Mouse (Mus musculus): ENCODE measurements around the gene AY358078.
"Not testable (repeated sequence)": the region's sequence is repeated elsewhere in the genome, so short reads cannot be mapped to it uniquely, and the experiment has no call there.

AY358078 gene

GRCm38 (mm10) chr14:51799746-51800145 is at the start of gene AY358078:
Gene AY358078 (plus strand): TSS chr14:51800046.
- DNase-seq (ENCODE audit: low spot score in 2 of 2) = no peak

- DNase-seq (ENCODE audit: low spot score in 2 of 2) = no peak
These were observed 43.9 kb upstream of the AY358078 start for GRCm38 (mm10) chr14:51755944-51756343.

GRCm38 (mm10) chr14:51771378-51771777 is 28.5 kb upstream of the AY358078 start:
- not testable (repeated sequence) for DNase-seq (ENCODE audit: low spot score in 2 of 2)

GRCm38 (mm10) chr14:51773490-51773889 is 26.4 kb upstream of the AY358078 start, which contains the start of gene Ang4:
Gene Ang4 (minus strand): TSS chr14:51773590.
- DNase-seq (ENCODE audit: low spot score in 2 of 2) = no peak

GRCm38 (mm10) chr14:51777791-51778190 is 22.1 kb upstream of the AY358078 start:
- no peak for DNase-seq (ENCODE audit: low spot score in 2 of 2)

GRCm38 (mm10) chr14:51778865-51779481 is 20.9 kb upstream of the AY358078 start:
- DNase-seq (ENCODE audit: low spot score in 2 of 2) = no peak

GRCm38 (mm10) chr14:51786335-51786734 is 13.5 kb upstream of the AY358078 start:
- no peak for DNase-seq (ENCODE audit: low spot score in 2 of 2)

- DNase-seq (ENCODE audit: low spot score in 2 of 2) = no peak
These were observed 12.8 kb upstream of the AY358078 start for GRCm38 (mm10) chr14:51787061-51787460.

GRCm38 (mm10) chr14:51789196-51789595 is 10.7 kb upstream of the AY358078 start:
- no peak for DNase-seq (ENCODE audit: low spot score in 2 of 2)

- no peak for DNase-seq (ENCODE audit: low spot score in 2 of 2)
These were observed 5.7 kb upstream of the AY358078 start for GRCm38 (mm10) chr14:51794106-51794505.

GRCm38 (mm10) chr14:51826625-51827024 is 26.8 kb downstream of the AY358078 start:
- no peak for DNase-seq (ENCODE audit: low spot score in 2 of 2)

GRCm38 (mm10) chr14:51827842-51828241 is 28.0 kb downstream of the AY358078 start:
- peak in 1 of 2 experiments; percentile 13 for DNase-seq (ENCODE audit: low spot score in 2 of 2)

GRCm38 (mm10) chr14:51829188-51829587 is 29.3 kb downstream of the AY358078 start:
- no peak for DNase-seq (ENCODE audit: low spot score in 2 of 2)

GRCm38 (mm10) chr14:51838480-51838879 is 38.6 kb downstream of the AY358078 start:
- DNase-seq (ENCODE audit: low spot score in 2 of 2) = not testable (repeated sequence)

GRCm38 (mm10) chr14:51842250-51842649 is 42.4 kb downstream of the AY358078 start:
- no peak for DNase-seq (ENCODE audit: low spot score in 2 of 2)

- no peak for DNase-seq (ENCODE audit: low spot score in 2 of 2)
These were observed 42.9 kb downstream of the AY358078 start for GRCm38 (mm10) chr14:51842781-51843180.

GRCm38 (mm10) chr14:51843882-51844281 is 44.0 kb downstream of the AY358078 start:
- DNase-seq (ENCODE audit: low spot score in 2 of 2) = no peak

- no peak for DNase-seq (ENCODE audit: low spot score in 2 of 2)
These were observed 46.7 kb downstream of the AY358078 start for GRCm38 (mm10) chr14:51846566-51846965.

- not testable (repeated sequence) for DNase-seq (ENCODE audit: low spot score in 2 of 2)
These were observed 51.2 kb downstream of the AY358078 start for GRCm38 (mm10) chr14:51851006-51851405.

GRCm38 (mm10) chr14:51853399-51853798 is 53.6 kb downstream of the AY358078 start, which contains the start of gene Ear6:
Gene Ear6 (plus strand): TSS chr14:51853699.
- no peak for DNase-seq (ENCODE audit: low spot score in 2 of 2)

GRCm38 (mm10) chr14:51855280-51855679 is 55.4 kb downstream of the AY358078 start:
- DNase-seq (ENCODE audit: low spot score in 2 of 2) = not testable (repeated sequence)

- not testable (repeated sequence) for DNase-seq (ENCODE audit: low spot score in 2 of 2)
These were observed 63.8 kb downstream of the AY358078 start for GRCm38 (mm10) chr14:51863603-51864002.

- DNase-seq (ENCODE audit: low spot score in 2 of 2) = no peak
These were observed 70.9 kb downstream of the AY358078 start for GRCm38 (mm10) chr14:51870756-51871155.

GRCm38 (mm10) chr14:51871741-51872140 is 71.9 kb downstream of the AY358078 start:
- no peak for DNase-seq (ENCODE audit: low spot score in 2 of 2)
